Mouse (Mus musculus) kidney, adult 10 weeks (tissue): ENCODE data around the gene Mtrr. TPM values are rescaled to one million over a fixed set of nuclear protein-coding genes. Genes with fewer than 3 reads are reported as not detected.

ENCODE experiments used
- polyA plus RNA-seq: library from polyadenylated mRNA; stranded (reverse); fragments of 350-450 nt; fragmentation: Illumina TruSeq; extraction: RNeasy Lipid Tissue Mini Kit (QIAGEN cat#74804); gene quantifications from one replicate; pipeline ENCODE4 v1.2.3, GENCODE M21; 2014; ENCODE audit warnings: low read depth, low replicate concordance

Mtrr gene
- 7.6 TPM for polyA plus RNA-seq

GRCm38 (mm10) chr13:68581747-68582516 is at the start of gene Mtrr, which contains the start of gene Fastkd3:
Mtrr (minus strand) TSS chr13:68582149.
Fastkd3 (plus strand) TSS chr13:68582234.

GRCm38 (mm10) chr13:68597199-68597598 is 15.2 kb upstream of the Mtrr start, which contains the start of gene 1700001L19Rik:
1700001L19Rik (plus strand) TSS chr13:68597421.

Other genes with a start within 250 kb of the Mtrr start
- gene Fastkd3, start 85 bp upstream of the Mtrr start, polyA plus RNA-seq: 19.2 TPM
- 0.36 TPM for gene 1700001L19Rik, start 15.3 kb upstream of the Mtrr start, polyA plus RNA-seq